Mouse (Mus musculus) cerebellum, adult 2 months (tissue): ENCODE measurements around the gene Fmnl2.

Experiments used
- CTCF ChIP-seq: fragments of 200-500 bp; IDR thresholded peaks from 2 replicates; pipeline ENCODE4 v1.5.1; 2011; ENCODE audit warnings: low read depth, mild to moderate bottlenecking, control low read depth, low read length, moderate library complexity, borderline replicate concordance; ENCODE audit not compliant: insufficient read depth
- POLR2A ChIP-seq: fragments of 200-500 bp; IDR thresholded peaks from 2 replicates; pipeline ENCODE4 v1.6.1; 2011; ENCODE audit warnings: low read length, control low read depth, borderline replicate concordance; ENCODE audit not compliant: insufficient read depth

- TF ChIP-seq CTCF (no peak), POLR2A (no peak)
Measured at GRCm38 (mm10) chr2:53053714-53054113, 196.1 kb downstream of the Fmnl2 start.
